Mouse (Mus musculus): Measurements from ENCODE around the gene Mrps10.

- TF ChIP-seq POLR2AphosphoS5 (IDR thresholded peaks at IDR 0.05; ENCODE audit: insufficient replicate concordance, low read depth, low read length) (no peak), CTCF (IDR thresholded peaks at IDR 0.05; ENCODE audit: low read depth, low read length) (no peak), GATA2 (IDR thresholded peaks at IDR 0.05; ENCODE audit: borderline replicate concordance, low read depth, low read length) (no peak)
Measured at GRCm38 (mm10) chr17:47420195-47420594, 51.5 kb downstream of the Mrps10 start.
